Mouse (Mus musculus) heart, postnatal 4 days (tissue): ENCODE results near the gene Hs3st4. TPM values are rescaled to one million over a fixed set of nuclear protein-coding genes. Genes with fewer than 3 reads are reported as not detected.

Source experiments
- DNase-seq: peaks from one replicate; pipeline ENCODE4 v3.0.0; 2021
- total RNA-seq, 2 experiments: library from RNA; stranded (reverse); gene quantifications; 2 replicates each; pipeline ENCODE4 v1.2.3; 2021

The Hs3st4 gene
- total RNA-seq = under 1 TPM; 0.11 to 0.21 TPM

GRCm38 (mm10) chr7:123982461-123983038 lies at the start of gene Hs3st4:
Gene Hs3st4, plus strand, starts transcription at chr7:123982869.
- peak; percentile 10 for DNase-seq

- DNase-seq = no peak
These were observed 35.8 kb upstream of the Hs3st4 start for GRCm38 (mm10) chr7:123946836-123947235.

GRCm38 (mm10) chr7:123963021-123963420 lies 19.6 kb upstream of the Hs3st4 start:
- no peak for DNase-seq

GRCm38 (mm10) chr7:123964559-123965142 lies 18.0 kb upstream of the Hs3st4 start:
- no peak for DNase-seq

GRCm38 (mm10) chr7:123965515-123965914 lies 17.2 kb upstream of the Hs3st4 start:
- DNase-seq = peak; percentile 2

- DNase-seq = no peak
These were observed 7.2 kb upstream of the Hs3st4 start for GRCm38 (mm10) chr7:123975441-123975840.

GRCm38 (mm10) chr7:123981435-123981834 lies 1.2 kb upstream of the Hs3st4 start:
- no peak for DNase-seq

- no peak for DNase-seq
These were observed 659 bp upstream of the Hs3st4 start for GRCm38 (mm10) chr7:123982010-123982409.

GRCm38 (mm10) chr7:123983177-123984046 lies 743 bp downstream of the Hs3st4 start:
- peak; percentile 6 for DNase-seq

GRCm38 (mm10) chr7:123992121-123992520 lies 9.5 kb downstream of the Hs3st4 start:
- no peak for DNase-seq

- no peak for DNase-seq
These were observed 14.6 kb downstream of the Hs3st4 start for GRCm38 (mm10) chr7:123997266-123997665.

GRCm38 (mm10) chr7:123998601-123999000 lies 15.9 kb downstream of the Hs3st4 start:
- no peak for DNase-seq

- DNase-seq = no peak
These were observed 44.2 kb downstream of the Hs3st4 start for GRCm38 (mm10) chr7:124026908-124027307.

- DNase-seq = peak; percentile 33
These were observed 49.6 kb downstream of the Hs3st4 start for GRCm38 (mm10) chr7:124032236-124032635.

GRCm38 (mm10) chr7:124033332-124033731 lies 50.7 kb downstream of the Hs3st4 start:
- no peak for DNase-seq

- DNase-seq = no peak
These were observed 54.6 kb downstream of the Hs3st4 start for GRCm38 (mm10) chr7:124037281-124037700.

- no peak for DNase-seq
These were observed 56.5 kb downstream of the Hs3st4 start for GRCm38 (mm10) chr7:124039142-124039541.

- no peak for DNase-seq
These were observed 64.7 kb downstream of the Hs3st4 start for GRCm38 (mm10) chr7:124047382-124047781.

- DNase-seq = no peak
These were observed 66.3 kb downstream of the Hs3st4 start for GRCm38 (mm10) chr7:124048971-124049370.

- DNase-seq = no peak
These were observed 67.8 kb downstream of the Hs3st4 start for GRCm38 (mm10) chr7:124050421-124050820.

GRCm38 (mm10) chr7:124083741-124084140 lies 101.1 kb downstream of the Hs3st4 start:
- DNase-seq = no peak

GRCm38 (mm10) chr7:124129019-124129418 lies 146.3 kb downstream of the Hs3st4 start:
- peak; percentile 12 for DNase-seq

GRCm38 (mm10) chr7:124131312-124131711 lies 148.6 kb downstream of the Hs3st4 start:
- peak; percentile 19 for DNase-seq
